15 mouse cellular contexts compared by ENCODE assay signal in genomic region chr7:129509631-129510132, GRCm38 (mm10).
DNase-seq lines count a peak whose midpoint lies in the region; ATAC-seq and TF ChIP-seq lines count a peak whose summit lies in the region.
"Had no signal": no experiment of that assay in that cellular context is flagged by ENCODE, and none has a peak within 500 bp of the region (broad histone marks: within the 10 kb centered on the region; RNA-seq: fewer than 3 reads in every experiment).

No protein-coding gene starts in this region.

- 38% methylated on average over 10 of the region's 10 CpGs for WGBS in heart, embryonic 14.5 days
- WGBS in heart, adult 2 months, result 19% methylated on average over 10 of the region's 10 CpGs
- WGBS in kidney, embryonic 16.5 days, result 10% methylated on average over 10 of the region's 10 CpGs
- 59% methylated on average over 10 of the region's 10 CpGs for WGBS in hindbrain, postnatal 0 days

- no peaks in the 10 kb centered on the region for H3K9me3 ChIP-seq in heart, embryonic 14.5 days (ENCODE audit: control insufficient read depth, low read length)
- H3K9me3 ChIP-seq in kidney, embryonic 16.5 days (ENCODE audit: low read length), result no peaks in the 10 kb centered on the region
- H3K9me3 ChIP-seq in hindbrain, postnatal 0 days (ENCODE audit: low read length), result no peaks in the 10 kb centered on the region
- H3K9me3 ChIP-seq: hindbrain, embryonic 10.5 days; megakaryocyte, embryonic 14.5 days; midbrain, embryonic 15.5 days had no signal

- no peak overlapping the region for H3K9ac ChIP-seq in heart, embryonic 14.5 days (ENCODE audit: low read length)
- H3K9ac ChIP-seq in heart, adult 2 months (ENCODE audit: low read depth, low read length), result no peak overlapping the region
- no peak overlapping the region for H3K9ac ChIP-seq in kidney, embryonic 16.5 days (replicated peaks; ENCODE audit: low read length)
- H3K9ac ChIP-seq in hindbrain, postnatal 0 days (replicated peaks; ENCODE audit: low read length), result no peak overlapping the region
- H3K9ac ChIP-seq: midbrain, embryonic 15.5 days had no signal

- H3K4me2 ChIP-seq in heart, embryonic 14.5 days (ENCODE audit: low read length), result no peak overlapping the region
- no peak overlapping the region for H3K4me2 ChIP-seq in kidney, embryonic 16.5 days (replicated peaks; ENCODE audit: low read depth, low read length)
- no peak overlapping the region for H3K4me2 ChIP-seq in hindbrain, postnatal 0 days (ENCODE audit: low read depth, low read length)
- H3K4me2 ChIP-seq: midbrain, embryonic 15.5 days had no signal

- ATAC-seq in heart, embryonic 14.5 days (ENCODE audit: insufficient number of reproducible peaks, insufficient read depth, low FRiP score, low read depth), result no peak
- peak; percentile 76 for ATAC-seq in kidney, embryonic 16.5 days (ENCODE audit: low FRiP score, low TSS enrichment)
- no peak for ATAC-seq in hindbrain, postnatal 0 days
- ATAC-seq: inflammation-experienced regulatory T-cells, adult 6 months; midbrain, embryonic 15.5 days had no signal

- H3K27me3 ChIP-seq in heart, embryonic 14.5 days (ENCODE audit: control insufficient read depth, insufficient read depth, low read length), result no peaks in the 10 kb centered on the region
- H3K27me3 ChIP-seq in heart, adult 2 months (ENCODE audit: control insufficient read depth, insufficient read depth, low read length), result no peaks in the 10 kb centered on the region
- no peaks in the 10 kb centered on the region for H3K27me3 ChIP-seq in kidney, embryonic 16.5 days (ENCODE audit: insufficient read depth, low read length)
- H3K27me3 ChIP-seq in hindbrain, postnatal 0 days (ENCODE audit: insufficient read depth, low read length), result no peaks in the 10 kb centered on the region
- H3K27me3 ChIP-seq: megakaryocyte, embryonic 14.5 days; midbrain, embryonic 15.5 days had no signal

- TF ChIP-seq EP300 in heart, adult 2 months (IDR thresholded peaks at IDR 0.05; ENCODE audit: insufficient read depth, low read depth, low read length), result no peak

- TF ChIP-seq POLR2A in heart, adult 2 months (IDR thresholded peaks at IDR 0.05; ENCODE audit: insufficient read depth, low read depth, low read length), result no peak

- no peak for TF ChIP-seq CTCF in heart, adult 2 months (IDR thresholded peaks at IDR 0.05)
- no peak for TF ChIP-seq CTCF in hindbrain, postnatal 0 days (IDR thresholded peaks at IDR 0.05; ENCODE audit: low read depth)

- H3K4me1 ChIP-seq in heart, embryonic 14.5 days (ENCODE audit: control insufficient read depth in 2 of 2, insufficient read depth in 2 of 2, low read length in 2 of 2), result peaks cover 0 to 10% of the 10 kb centered on the region in 2 experiments; a peak in 2 of 4 replicates
- no peaks in the 10 kb centered on the region for H3K4me1 ChIP-seq in heart, adult 2 months (ENCODE audit: control insufficient read depth, insufficient read depth, low read length)
- peaks cover 11% of the 10 kb centered on the region; the same call in 1 of the 2 replicates for H3K4me1 ChIP-seq in kidney, embryonic 16.5 days (ENCODE audit: insufficient read depth, low read length)
- H3K4me1 ChIP-seq in hindbrain, postnatal 0 days (ENCODE audit: insufficient read depth, low read length), result no peaks in the 10 kb centered on the region
- H3K4me1 ChIP-seq: megakaryocyte, embryonic 14.5 days; midbrain, embryonic 15.5 days had no signal

- H3K4me3 ChIP-seq in heart, embryonic 14.5 days (ENCODE audit: control insufficient read depth in 1 of 2, insufficient read depth in 1 of 2, low read depth in 1 of 2, low read length in 2 of 2), result no peak overlapping the region
- H3K4me3 ChIP-seq in heart, adult 2 months, result no peak overlapping the region
- H3K4me3 ChIP-seq in kidney, embryonic 16.5 days (ENCODE audit: low read length), result no peak overlapping the region
- H3K4me3 ChIP-seq in hindbrain, postnatal 0 days (ENCODE audit: low read length), result no peak overlapping the region
- H3K4me3 ChIP-seq: hindbrain, embryonic 10.5 days; layer of hippocampus, adult 2 months; megakaryocyte, embryonic 14.5 days; midbrain, embryonic 15.5 days had no signal

- no peaks in the 10 kb centered on the region for H3K36me3 ChIP-seq in heart, embryonic 14.5 days (ENCODE audit: control insufficient read depth, insufficient read depth, low read length)
- no peaks in the 10 kb centered on the region for H3K36me3 ChIP-seq in heart, adult 2 months (ENCODE audit: control insufficient read depth, insufficient read depth, low read length)
- no peaks in the 10 kb centered on the region for H3K36me3 ChIP-seq in kidney, embryonic 16.5 days (ENCODE audit: insufficient read depth, low read length)
- H3K36me3 ChIP-seq in hindbrain, postnatal 0 days (ENCODE audit: insufficient read depth, low read length), result no peaks in the 10 kb centered on the region
- H3K36me3 ChIP-seq: hindbrain, embryonic 10.5 days; midbrain, embryonic 15.5 days had no signal

- no peak for DNase-seq in heart, adult 2 months
- peak; percentile 7 for DNase-seq in lung, postnatal 10 days
- no peak for DNase-seq in lung, postnatal 36 days
- no peak for DNase-seq in spleen, postnatal 14 days (ENCODE audit: low spot score in 2 of 2)
- no peak for DNase-seq in hindbrain, postnatal 0 days (ENCODE audit: low spot score)
- DNase-seq: cerebellum, adult 9-10 months; gastrocnemius, postnatal 14 days; liver had no signal

- H3K27ac ChIP-seq in heart, embryonic 14.5 days (replicated peaks in 1 of 2; ENCODE audit: control insufficient read depth in 1 of 2, insufficient read depth in 1 of 2, low read depth in 2 of 2, low read length in 2 of 2), result peak overlapping the region; percentile 36 to 62
- H3K27ac ChIP-seq in heart, adult 2 months, result no peak overlapping the region
- H3K27ac ChIP-seq in kidney, embryonic 16.5 days (ENCODE audit: low read length), result peak overlapping the region; percentile 62
- no peak overlapping the region for H3K27ac ChIP-seq in hindbrain, postnatal 0 days
- H3K27ac ChIP-seq: hindbrain, embryonic 10.5 days; layer of hippocampus, adult 2 months; midbrain, embryonic 15.5 days had no signal

- no peaks in the 10 kb centered on the region for H3K79me2 ChIP-seq in heart, adult 2 months (replicated peaks; ENCODE audit: control insufficient read depth, insufficient read depth, low read length)

- intact Hi-C loops in heart, adult 2 months (cut with DNase I), result no loop called here

Comparison
In these comparisons a context has a peak if more than half of its experiments do, and no peak if none do; other contexts are left out.
1. H3K27ac ChIP-seq: peak in heart, embryonic 14.5 days (2 of 2) and kidney, embryonic 16.5 days (single experiment); none in heart, adult 2 months (single experiment) and hindbrain, postnatal 0 days (single experiment).